Mouse (Mus musculus): ENCODE measurements around the gene Skint4.

Gene Skint4

GRCm38 (mm10) chr4:112071716-112072115 is at the start of gene Skint4:
TSS of gene Skint4 (plus strand) at chr4:112072016.
- no peak for DNase-seq
